Mouse (Mus musculus) limb, embryonic 14.5 days (tissue): ENCODE measurements around the gene Zdhhc7. TPM values are rescaled to one million over a fixed set of nuclear protein-coding genes. Genes with fewer than 3 reads are reported as not detected.

Experiments
- ATAC-seq: fragments of 200-750 bp; cut with Nextera tagmentation; 2 replicates; pipeline ENCODE4 v1.8.0; 2017; ENCODE audit warnings: low read depth, moderate number of reproducible peaks, moderate TSS enrichment; ENCODE audit not compliant: low FRiP score
- DNase-seq: peaks from one replicate; pipeline ENCODE4 v3.0.0-alpha.2; 2015; ENCODE audit warnings: low spot score
- H3K27ac ChIP-seq: fragments of 300-500 bp; sonication (generic); replicated peaks from 2 replicates; pipeline ENCODE4 v1.5.1; 2014; ENCODE audit warnings: low read depth, mild to moderate bottlenecking, low read length, moderate library complexity, mixed read lengths
- H3K27me3 ChIP-seq: fragments of 300-500 bp; sonication (generic); 2 replicates; pipeline ENCODE4 v1.6.1; 2014; ENCODE audit warnings: low read length, mixed read lengths; ENCODE audit not compliant: control insufficient read depth, insufficient read depth
- H3K36me3 ChIP-seq: fragments of 300-500 bp; sonication (generic); 2 replicates; pipeline ENCODE4 v1.6.1; 2014; ENCODE audit warnings: mild to moderate bottlenecking, low read length, moderate library complexity, mixed read lengths; ENCODE audit not compliant: control insufficient read depth, insufficient read depth
- H3K4me1 ChIP-seq: fragments of 300-500 bp; sonication (generic); 2 replicates; pipeline ENCODE4 v1.6.1; 2014; ENCODE audit warnings: antibody characterized with exemption, low read length, mixed read lengths; ENCODE audit not compliant: control insufficient read depth, insufficient read depth
- H3K4me2 ChIP-seq: fragments of 300-500 bp; sonication (generic); replicated peaks from 2 replicates; pipeline ENCODE4 v1.6.1; 2014; ENCODE audit warnings: low read depth, mild to moderate bottlenecking, low read length, moderate library complexity; ENCODE audit not compliant: severe bottlenecking
- H3K4me3 ChIP-seq: fragments of 300-500 bp; sonication (generic); replicated peaks from 2 replicates; pipeline ENCODE4 v1.5.1; 2014; ENCODE audit warnings: low read length
- H3K9ac ChIP-seq: fragments of 300-500 bp; sonication (generic); 2 replicates; pipeline ENCODE4 v1.6.1; 2014; ENCODE audit warnings: mild to moderate bottlenecking, low read depth, low read length, moderate library complexity; ENCODE audit not compliant: severe bottlenecking
- H3K9me3 ChIP-seq: fragments of 300-500 bp; sonication (generic); 2 replicates; pipeline ENCODE4 v1.6.1; 2016; ENCODE audit warnings: low read length; ENCODE audit not compliant: control insufficient read depth
- POLR2A ChIP-seq: fragments of 200-500 bp; IDR thresholded peaks from 2 replicates; pipeline ENCODE4 v1.8.0; 2012; ENCODE audit warnings: inconsistent platforms, mild to moderate bottlenecking, moderate library complexity, borderline replicate concordance; ENCODE audit not compliant: insufficient read depth, insufficient read length; ENCODE audit errors: extremely low read depth
- WGBS: fragments of 180-500 bp; shearing (Covaris S2); extraction: QIAGEN DNeasy Blood & Tissue Kit; methylation state at CpG from one replicate; pipeline ENCODE4 v1.1.7; 2014; 5-methylcytosine and 5-hydroxymethylcytosine counted together
- polyA plus RNA-seq, 2 experiments: library from polyadenylated mRNA; depleted of rRNA in 1 of 2; stranded (reverse) in 1 of 2; unstranded in 1 of 2; fragments of >200 nt; fragmentation: Nextera tagmentation in 1 of 2; extraction: Ambion mirVana in 1 of 2; gene quantifications; 2 replicates each; pipeline versions ENCODE4 v1.2.1 to v1.2.3; 2012 to 2014

Gene Zdhhc7
- polyA plus RNA-seq, 2 experiments, result 29.7 to 38.2 TPM

- peaks cover 74% of the 10 kb centered on the region for H3K36me3 ChIP-seq
- DNase-seq (no peak), ATAC-seq (no peak)
- H3K9me3 ChIP-seq, result no peaks in the 10 kb centered on the region
- H3K4me1 ChIP-seq, result no peaks in the 10 kb centered on the region
- H3K9ac ChIP-seq, result no peak overlapping the region
- WGBS, result 87% methylated on average over 8 of the region's 8 CpGs
- no peak for TF ChIP-seq POLR2A
- no peak overlapping the region for H3K4me2 ChIP-seq
- no peak overlapping the region for H3K4me3 ChIP-seq
- H3K27me3 ChIP-seq, result no peaks in the 10 kb centered on the region
- H3K27ac ChIP-seq, result no peak overlapping the region
Observed at GRCm38 (mm10) chr8:120083261-120083660, 18.0 kb downstream of the Zdhhc7 start.

- Histone ChIP-seq H3K4me1 (no peaks in the 10 kb centered on the region), H3K4me3 (no peak overlapping the region), H3K27ac (no peak overlapping the region), H3K9ac (no peak overlapping the region), H3K9me3 (no peaks in the 10 kb centered on the region), H3K27me3 (no peaks in the 10 kb centered on the region), H3K4me2 (no peak overlapping the region), H3K36me3 (peaks cover 39% of the 10 kb centered on the region)
- TF ChIP-seq POLR2A, result no peak
- DNase-seq (no peak), ATAC-seq (no peak)
- 61% methylated on average over 5 of the region's 5 CpGs for WGBS
Observed at GRCm38 (mm10) chr8:120079361-120079760, 21.9 kb downstream of the Zdhhc7 start.

DNA sequence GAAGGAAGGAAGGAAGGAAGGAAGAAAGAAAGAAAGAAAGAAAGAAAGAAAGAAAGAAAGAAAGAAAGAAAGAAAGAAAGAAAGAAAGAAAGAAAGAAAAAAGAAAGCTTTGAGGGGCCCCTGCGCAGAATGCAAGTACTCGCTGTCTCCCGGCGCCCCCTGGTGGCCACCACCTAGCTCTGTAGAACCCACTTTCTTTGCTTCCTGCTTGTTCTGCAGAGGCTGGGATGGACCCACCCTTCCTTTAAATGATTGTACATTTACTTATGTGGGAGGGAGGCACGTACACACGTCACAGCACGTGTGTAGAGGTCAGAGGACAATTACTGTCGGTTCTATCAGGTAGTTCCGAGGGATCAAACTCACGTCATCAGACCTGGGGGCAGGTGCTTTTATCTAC is 23.2 kb downstream of the Zdhhc7 start:
- DNase-seq (peak; percentile 80), ATAC-seq (peak; percentile 62; the same call in 1 of the 2 replicates)
- 12% methylated on average over 10 of the region's 10 CpGs for WGBS
- H3K4me2 ChIP-seq, result no peak overlapping the region
- H3K4me1 ChIP-seq, result peaks cover 3% of the 10 kb centered on the region; the same call in 1 of the 2 replicates
- H3K9me3 ChIP-seq, result no peaks in the 10 kb centered on the region
- peaks cover 31% of the 10 kb centered on the region for H3K36me3 ChIP-seq
- no peak overlapping the region for H3K4me3 ChIP-seq
- no peak for TF ChIP-seq POLR2A
- no peak overlapping the region for H3K9ac ChIP-seq
- no peaks in the 10 kb centered on the region for H3K27me3 ChIP-seq
- H3K27ac ChIP-seq, result no peak overlapping the region

DNA sequence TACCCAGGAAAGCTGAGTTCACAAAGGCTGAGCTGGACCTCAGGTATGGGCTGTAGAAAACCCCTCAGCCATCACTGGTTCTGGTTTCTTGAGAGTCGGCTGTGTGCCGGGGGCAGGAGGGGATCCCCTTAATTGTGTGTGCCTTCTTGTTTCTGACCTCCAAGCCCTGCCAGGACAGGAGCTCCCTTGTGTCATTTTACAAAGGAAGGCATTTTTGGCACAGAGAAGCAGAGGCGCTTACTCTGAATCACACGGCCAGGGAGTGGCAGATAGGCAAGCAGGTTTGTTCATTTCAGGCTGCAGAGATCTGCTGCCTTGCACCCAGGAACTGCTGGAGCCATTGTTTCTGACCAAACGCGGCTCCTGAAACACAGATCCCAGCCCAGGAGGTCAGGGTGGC is 25.9 kb downstream of the Zdhhc7 start:
- DNase-seq, result no peak
- peaks cover 8% of the 10 kb centered on the region; the same call in 1 of the 2 replicates for H3K4me1 ChIP-seq
- no peaks in the 10 kb centered on the region for H3K9me3 ChIP-seq
- H3K9ac ChIP-seq, result no peak overlapping the region
- H3K36me3 ChIP-seq, result peaks cover 4% of the 10 kb centered on the region; the same call in 1 of the 2 replicates
- no peak overlapping the region for H3K4me2 ChIP-seq
- H3K27me3 ChIP-seq, result no peaks in the 10 kb centered on the region
- ATAC-seq, result no peak
- TF ChIP-seq POLR2A, result no peak
- WGBS, result 61% methylated on average over 6 of the region's 6 CpGs
- no peak overlapping the region for H3K4me3 ChIP-seq
- H3K27ac ChIP-seq, result no peak overlapping the region

GRCm38 (mm10) chr8:120074516-120074915 is 26.8 kb downstream of the Zdhhc7 start:
- no peak for TF ChIP-seq POLR2A
- WGBS, result 57% methylated on average over 6 of the region's 6 CpGs
- Histone ChIP-seq H3K4me3 (no peak overlapping the region), H3K27ac (no peak overlapping the region), H3K36me3 (no peaks in the 10 kb centered on the region), H3K9ac (no peak overlapping the region), H3K4me2 (no peak overlapping the region), H3K27me3 (no peaks in the 10 kb centered on the region), H3K9me3 (no peaks in the 10 kb centered on the region), H3K4me1 (peaks cover 8% of the 10 kb centered on the region; the same call in 1 of the 2 replicates)
- DNase-seq, result no peak
- ATAC-seq, result no peak

GRCm38 (mm10) chr8:120072827-120073226 is 28.5 kb downstream of the Zdhhc7 start:
- H3K9ac ChIP-seq, result no peak overlapping the region
- no peaks in the 10 kb centered on the region for H3K9me3 ChIP-seq
- peaks cover 15% of the 10 kb centered on the region for H3K4me1 ChIP-seq
- no peaks in the 10 kb centered on the region for H3K36me3 ChIP-seq
- no peaks in the 10 kb centered on the region for H3K27me3 ChIP-seq
- H3K4me3 ChIP-seq, result no peak overlapping the region
- no peak overlapping the region for H3K4me2 ChIP-seq
- DNase-seq (peak; percentile 15), ATAC-seq (no peak)
- no peak overlapping the region for H3K27ac ChIP-seq
- TF ChIP-seq POLR2A, result no peak
- WGBS, result 70% methylated on average over 8 of the region's 8 CpGs
